In genomic region chr6:24664867-24665458, GRCm38 (mm10) we compare ENCODE assay signal across 8 mouse cellular contexts. TPM values are rescaled to one million over a fixed set of nuclear protein-coding genes. Genes with fewer than 3 reads are reported as not detected.
DNase-seq lines count a peak whose midpoint lies in the region; ATAC-seq and TF ChIP-seq lines count a peak whose summit lies in the region.

Gene Wasl, minus strand, starts transcription at chr6:24665009.

- no peaks in the 10 kb centered on the region for H3K9me3 ChIP-seq in ES-Bruce4 (replicated peaks; ENCODE audit: control insufficient read depth, insufficient read depth, low read length, poor library complexity, severe bottlenecking)
- H3K9me3 ChIP-seq in forebrain, embryonic 13.5 days (replicated peaks) = no peaks in the 10 kb centered on the region
- no peaks in the 10 kb centered on the region for H3K9me3 ChIP-seq in liver, postnatal 0 days (ENCODE audit: low read length)
- H3K9me3 ChIP-seq in neural tube, embryonic 14.5 days (ENCODE audit: control insufficient read depth, low read length) = no peaks in the 10 kb centered on the region

- no peaks in the 10 kb centered on the region for H3K4me1 ChIP-seq in ES-Bruce4 (ENCODE audit: control insufficient read depth, insufficient read depth, low read length)
- peaks cover 22% of the 10 kb centered on the region for H3K4me1 ChIP-seq in forebrain, embryonic 13.5 days
- peaks cover 10% of the 10 kb centered on the region for H3K4me1 ChIP-seq in liver, postnatal 0 days (ENCODE audit: insufficient read depth)
- H3K4me1 ChIP-seq in neural tube, embryonic 14.5 days (ENCODE audit: control insufficient read depth, insufficient read depth, low read length) = peaks cover 12% of the 10 kb centered on the region

- no peak for TF ChIP-seq CTCF in ES-Bruce4 (IDR thresholded peaks at IDR 0.05; ENCODE audit: low read depth, low read length)
- TF ChIP-seq CTCF in liver, postnatal 0 days (IDR thresholded peaks at IDR 0.05; ENCODE audit: low read depth) = no peak; the same call in 1 of the 2 replicates

- H3K4me2 ChIP-seq in forebrain, embryonic 13.5 days = peak within 1 kb of the TSS; percentile 93
- peak within 1 kb of the TSS; percentile 80 for H3K4me2 ChIP-seq in liver, postnatal 0 days (ENCODE audit: low read depth, low read length)
- peak within 1 kb of the TSS; percentile 87 for H3K4me2 ChIP-seq in neural tube, embryonic 14.5 days (ENCODE audit: low read depth, low read length)

- no peaks in the 10 kb centered on the region for H3K27me3 ChIP-seq in ES-Bruce4 (ENCODE audit: control insufficient read depth, insufficient read depth, low read length, poor library complexity, severe bottlenecking)
- H3K27me3 ChIP-seq in forebrain, embryonic 13.5 days = no peaks in the 10 kb centered on the region
- no peaks in the 10 kb centered on the region for H3K27me3 ChIP-seq in liver, postnatal 0 days (ENCODE audit: insufficient read depth, low read length)
- H3K27me3 ChIP-seq in neural tube, embryonic 14.5 days (ENCODE audit: control insufficient read depth, insufficient read depth, low read length) = no peaks in the 10 kb centered on the region; the same call in 1 of the 2 replicates

- peaks cover 4% of the 10 kb centered on the region; the same call in 1 of the 2 replicates for H3K36me3 ChIP-seq in ES-Bruce4 (ENCODE audit: control insufficient read depth, insufficient read depth, low read length, poor library complexity, severe bottlenecking)
- no peaks in the 10 kb centered on the region for H3K36me3 ChIP-seq in forebrain, embryonic 13.5 days (ENCODE audit: poor library complexity, severe bottlenecking)
- H3K36me3 ChIP-seq in liver, postnatal 0 days (replicated peaks; ENCODE audit: insufficient read depth, low read length) = no peaks in the 10 kb centered on the region
- no peaks in the 10 kb centered on the region for H3K36me3 ChIP-seq in neural tube, embryonic 14.5 days (ENCODE audit: control insufficient read depth, insufficient read depth, low read length)

- 0% methylated on average over 53 of the region's 63 CpGs for WGBS in forebrain, embryonic 13.5 days
- under 1% methylated on average over 63 of the region's 63 CpGs for WGBS in large intestine, adult 2 months
- WGBS in liver, postnatal 0 days (ENCODE audit: insufficient replicate concordance) = 2% methylated on average over 59 of the region's 63 CpGs
- whole genome bisulfite sequencing in neural tube, embryonic 14.5 days = under 1% methylated on average over 58 of the region's 63 CpGs

- ATAC-seq in cerebellum, adult (ENCODE audit: insufficient number of reproducible peaks, low FRiP score, low TSS enrichment) = peak; percentile 94
- ATAC-seq in forebrain, embryonic 13.5 days = peak; percentile 99
- peak; percentile 97 for ATAC-seq in liver, postnatal 0 days
- peak; percentile 99 for ATAC-seq in neural tube, embryonic 14.5 days (ENCODE audit: low read depth)

- H3K4me3 ChIP-seq in ES-Bruce4 (ENCODE audit: low read depth, low read length) = peak within 1 kb of the TSS; percentile 74
- H3K4me3 ChIP-seq in forebrain, embryonic 13.5 days = peak within 1 kb of the TSS; percentile 94
- peak within 1 kb of the TSS; percentile 98 for H3K4me3 ChIP-seq in liver, postnatal 0 days (ENCODE audit: low read depth, low read length)
- H3K4me3 ChIP-seq in neural tube, embryonic 14.5 days (ENCODE audit: low read depth, low read length) = peak within 1 kb of the TSS; percentile 92

- peak within 1 kb of the TSS; percentile 38 for H3K27ac ChIP-seq in ES-Bruce4 (ENCODE audit: insufficient read depth, low read length)
- peak within 1 kb of the TSS; percentile 97 for H3K27ac ChIP-seq in forebrain, embryonic 13.5 days
- peak within 1 kb of the TSS; percentile 98 for H3K27ac ChIP-seq in liver, postnatal 0 days (ENCODE audit: low read depth)
- peak within 1 kb of the TSS; percentile 96 for H3K27ac ChIP-seq in neural tube, embryonic 14.5 days (ENCODE audit: low read depth, low read length)

- no peak for TF ChIP-seq EP300 in ES-Bruce4 (IDR thresholded peaks at IDR 0.05; ENCODE audit: insufficient read depth, low read depth, low read length)
- no peak; the same call in 1 of the 2 replicates for TF ChIP-seq EP300 in liver, postnatal 0 days (IDR thresholded peaks at IDR 0.05; ENCODE audit: low read depth)

- intact Hi-C loops in heart, postnatal 10 days (cut with DNase I) = loop anchor here (5.0 kb wide), 2 partner anchors 38 to 78 kb away; no protein-coding TSS in a partner anchor

- DNase-seq in heart, postnatal 10 days = peak; percentile 99
- DNase-seq in large intestine, adult 2 months (ENCODE audit: low read depth, low spot score) = peak; percentile 76
- peak; percentile 98 for DNase-seq in liver, postnatal 0 days
- DNase-seq in testis, postnatal 10 days (ENCODE audit: low spot score) = peak; percentile 99

- peak within 1 kb of the TSS; percentile 95 for H3K9ac ChIP-seq in ES-Bruce4 (ENCODE audit: low read depth, poor library complexity, severe bottlenecking)
- peak within 1 kb of the TSS; percentile 95 for H3K9ac ChIP-seq in forebrain, embryonic 13.5 days
- H3K9ac ChIP-seq in liver, postnatal 0 days (replicated peaks) = peak within 1 kb of the TSS; percentile 99
- peak within 1 kb of the TSS; percentile 90 for H3K9ac ChIP-seq in neural tube, embryonic 14.5 days (replicated peaks; ENCODE audit: low read depth, low read length)

- peak; percentile 61 for TF ChIP-seq POLR2A in ES-Bruce4 (IDR thresholded peaks at IDR 0.05; ENCODE audit: insufficient read depth, low read length)

RNA-seq across cellular contexts. Expression of gene Wasl, which starts in this region (rescaled TPM):
- 62.3 and 63.1 TPM in 2 replicates for polyA plus RNA-seq in ES-Bruce4 (2011; ENCODE audit: insufficient read depth, insufficient read length, low read depth, missing spikeins)
- 70.8 and 76.9 TPM in 2 replicates for polyA plus RNA-seq in forebrain, embryonic 13.5 days (2015; fragmentation: Nextera tagmentation; extraction: Ambion mirVana)
- total RNA-seq in heart, postnatal 10 days (2021) = 10 to 100 TPM; 35.1 to 36.4 TPM
- polyA plus RNA-seq in large intestine, adult 2 months (2012; rRNA removed) = 16.9 and 45.3 TPM in 2 replicates
- polyA plus RNA-seq in liver, postnatal 0 days (2015; fragmentation: Nextera tagmentation; extraction: Ambion mirVana) = 44.2 and 46.0 TPM in 2 replicates
- polyA plus RNA-seq in neural tube, embryonic 14.5 days (2014; fragmentation: Nextera tagmentation; extraction: Ambion mirVana) = 53.4 and 53.6 TPM in 2 replicates

Comparison
In these comparisons a context has a peak if more than half of its experiments do, and no peak if none do; other contexts are left out.
1. Peak in every context shown above with its lines: DNase-seq, ATAC-seq, H3K4me3 ChIP-seq and H3K27ac ChIP-seq.
2. H3K27ac ChIP-seq: peak in every context shown above with its lines; median percentile 98 in liver, postnatal 0 days; 97 in forebrain, embryonic 13.5 days; 96 in neural tube, embryonic 14.5 days; 38 in ES-Bruce4.